Mouse (Mus musculus): ENCODE measurements around the gene Dck. TPM values are rescaled to one million over a fixed set of nuclear protein-coding genes. Genes with fewer than 3 reads are reported as not detected.
A peak's percentile ranks its signal among the peaks of the same experiment; 100 is the strongest.
"Not testable (repeated sequence)": the region's sequence is repeated elsewhere in the genome, so short reads cannot be mapped to it uniquely, and the experiment has no call there.

The Dck gene
- total and polyA plus RNA-seq, 2 experiments from 2014 or later = 8.2 to 10.5 TPM

DNA sequence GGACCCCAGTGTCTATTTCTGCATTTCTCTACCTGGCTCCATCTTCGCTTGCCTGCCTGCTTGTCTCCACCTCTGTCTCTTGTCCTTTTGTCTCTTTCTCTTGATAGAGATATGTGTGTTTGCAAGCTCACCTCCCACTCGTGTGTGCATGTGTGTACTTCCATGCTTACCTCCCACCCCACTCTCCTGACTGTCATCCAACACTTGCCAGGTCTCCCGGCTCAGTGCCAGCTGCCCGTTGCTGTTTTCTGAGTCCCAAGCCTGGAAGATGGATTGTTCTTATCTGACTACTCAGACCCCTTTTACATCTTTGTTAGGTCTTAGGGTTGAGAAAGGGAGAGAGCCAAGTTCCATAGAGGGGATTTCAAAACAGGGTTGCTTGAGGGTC lies 42.6 kb upstream of the Dck start:
- H3K4me2 ChIP-seq (ENCODE audit: low read depth, low read length) = peak overlapping the region; percentile 96
- peaks cover 27% of the 10 kb centered on the region for H3K4me1 ChIP-seq (ENCODE audit: control insufficient read depth, insufficient read depth)
- TF ChIP-seq EP300 (IDR thresholded peaks at IDR 0.05; ENCODE audit: low read depth) (no peak), CTCF (IDR thresholded peaks at IDR 0.05; ENCODE audit: low read depth) (no peak)
- no peak for DNase-seq (ENCODE audit: low spot score)
- peak overlapping the region; percentile 96 for H3K27ac ChIP-seq (ENCODE audit: low read depth)
- no peaks in the 10 kb centered on the region for H3K36me3 ChIP-seq (replicated peaks; ENCODE audit: control insufficient read depth, insufficient read depth, low read length)
- H3K9ac ChIP-seq (replicated peaks; ENCODE audit: low read depth, low read length) = peak overlapping the region; percentile 96
- H3K4me3 ChIP-seq (ENCODE audit: low read depth, low read length) = peak overlapping the region; percentile 95
- ATAC-seq (ENCODE audit: insufficient read depth, low read depth) = no peak
- 3% methylated on average over 4 of the region's 4 CpGs for WGBS
- H3K27me3 ChIP-seq (ENCODE audit: control insufficient read depth, insufficient read depth, low read length) = no peaks in the 10 kb centered on the region
- H3K9me3 ChIP-seq (replicated peaks; ENCODE audit: control insufficient read depth, low read length) = no peaks in the 10 kb centered on the region

DNA sequence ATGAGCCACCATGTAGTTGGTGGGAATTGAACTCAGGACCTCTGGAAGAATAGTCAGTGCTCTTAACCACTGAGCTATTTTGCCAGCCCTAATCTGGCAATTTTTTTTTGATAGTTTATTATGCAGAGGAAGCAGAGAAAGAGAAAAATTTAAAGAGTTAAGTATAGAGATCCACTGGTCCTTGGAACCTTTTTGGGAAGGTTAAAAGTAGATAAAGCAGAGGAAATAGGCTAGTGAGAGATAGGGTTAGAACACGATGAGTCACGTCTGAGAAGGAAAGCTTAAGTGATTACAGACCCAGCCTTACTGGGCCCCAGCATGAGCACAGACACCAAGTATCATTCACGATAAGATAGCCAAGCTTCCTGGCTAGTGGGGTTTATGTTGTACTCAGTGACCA lies 40.8 kb upstream of the Dck start:
- ATAC-seq (ENCODE audit: insufficient read depth, low read depth) (no peak), DNase-seq (ENCODE audit: low spot score) (no peak)
- TF ChIP-seq CTCF (IDR thresholded peaks at IDR 0.05; ENCODE audit: low read depth) (no peak), EP300 (IDR thresholded peaks at IDR 0.05; ENCODE audit: low read depth) (no peak)
- Histone ChIP-seq H3K36me3 (replicated peaks; ENCODE audit: control insufficient read depth, insufficient read depth, low read length) (no peaks in the 10 kb centered on the region), H3K4me3 (ENCODE audit: low read depth, low read length) (no peak overlapping the region), H3K4me2 (ENCODE audit: low read depth, low read length) (peak overlapping the region; percentile 30; the same call in 1 of the 2 replicates), H3K9ac (replicated peaks; ENCODE audit: low read depth, low read length) (no peak overlapping the region), H3K27ac (ENCODE audit: low read depth) (peak overlapping the region; percentile 60), H3K27me3 (ENCODE audit: control insufficient read depth, insufficient read depth, low read length) (no peaks in the 10 kb centered on the region), H3K9me3 (replicated peaks; ENCODE audit: control insufficient read depth, low read length) (no peaks in the 10 kb centered on the region), H3K4me1 (ENCODE audit: control insufficient read depth, insufficient read depth) (peaks cover 27% of the 10 kb centered on the region)
- 10% methylated on average over 3 of the region's 3 CpGs for WGBS

DNA sequence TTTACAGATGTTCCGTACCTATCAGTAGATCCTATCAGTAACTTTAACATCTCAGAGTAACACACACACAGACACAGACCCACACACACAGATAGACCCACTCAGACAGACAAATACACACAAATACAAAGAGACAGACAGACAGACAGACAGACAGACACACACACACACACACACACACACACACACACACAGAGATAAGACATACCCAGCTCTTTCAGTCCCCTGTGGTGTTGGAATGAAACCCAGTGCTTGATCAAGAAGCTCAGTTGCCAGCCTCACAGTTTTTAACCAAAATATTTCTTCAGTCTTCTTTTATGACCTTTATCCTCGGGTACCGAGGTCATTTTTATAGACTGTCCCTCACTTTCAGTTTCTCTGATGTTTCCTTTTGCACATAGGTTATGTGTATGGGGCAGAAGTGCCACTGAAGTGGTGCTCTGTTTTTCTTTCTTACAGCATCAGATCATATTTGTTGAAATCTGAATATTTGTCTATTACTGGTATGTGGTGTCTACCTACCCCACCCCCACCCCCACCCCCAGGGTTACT lies 37.1 kb upstream of the Dck start:
- no peaks in the 10 kb centered on the region for H3K36me3 ChIP-seq (replicated peaks; ENCODE audit: control insufficient read depth, insufficient read depth, low read length)
- H3K9ac ChIP-seq (replicated peaks; ENCODE audit: low read depth, low read length) = no peak overlapping the region
- peaks cover 17% of the 10 kb centered on the region for H3K4me1 ChIP-seq (ENCODE audit: control insufficient read depth, insufficient read depth)
- TF ChIP-seq EP300 (IDR thresholded peaks at IDR 0.05; ENCODE audit: low read depth) (no peak), CTCF (IDR thresholded peaks at IDR 0.05; ENCODE audit: low read depth) (no peak)
- H3K4me3 ChIP-seq (ENCODE audit: low read depth, low read length) = no peak overlapping the region
- no peak for DNase-seq (ENCODE audit: low spot score)
- H3K27ac ChIP-seq (ENCODE audit: low read depth) = peak overlapping the region; percentile 25; the same call in 1 of the 2 replicates
- ATAC-seq (ENCODE audit: insufficient read depth, low read depth) = no peak
- H3K27me3 ChIP-seq (ENCODE audit: control insufficient read depth, insufficient read depth, low read length) = no peaks in the 10 kb centered on the region
- no peaks in the 10 kb centered on the region for H3K9me3 ChIP-seq (replicated peaks; ENCODE audit: control insufficient read depth, low read length)
- H3K4me2 ChIP-seq (ENCODE audit: low read depth, low read length) = no peak overlapping the region
- WGBS = 75% methylated on average over 3 of the region's 3 CpGs

DNA sequence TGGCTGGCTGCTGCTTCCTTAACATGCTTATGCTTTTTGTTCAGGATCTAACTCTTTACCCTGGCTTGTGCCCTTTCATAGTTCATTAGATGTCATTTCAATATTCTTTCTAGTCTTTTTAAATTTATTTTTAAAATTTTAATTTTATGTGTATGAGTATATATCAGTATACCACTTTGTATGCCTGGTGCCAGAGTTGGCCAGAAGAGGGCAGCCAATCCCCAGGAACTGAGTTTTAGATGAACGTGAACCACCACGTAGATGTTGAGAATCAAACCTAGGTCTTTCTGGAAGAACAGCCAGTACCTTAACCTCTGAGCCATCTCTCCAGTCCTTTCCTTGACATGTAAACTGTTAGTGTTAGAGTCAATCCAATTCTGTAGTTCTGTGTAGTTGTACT lies 30.0 kb upstream of the Dck start:
- H3K36me3 ChIP-seq (replicated peaks; ENCODE audit: control insufficient read depth, insufficient read depth, low read length) = no peaks in the 10 kb centered on the region
- H3K9ac ChIP-seq (replicated peaks; ENCODE audit: low read depth, low read length) = no peak overlapping the region
- TF ChIP-seq CTCF (IDR thresholded peaks at IDR 0.05; ENCODE audit: low read depth) = peak; percentile 31
- TF ChIP-seq EP300 (IDR thresholded peaks at IDR 0.05; ENCODE audit: low read depth) = no peak
- ATAC-seq (ENCODE audit: insufficient read depth, low read depth) = no peak
- H3K27me3 ChIP-seq (ENCODE audit: control insufficient read depth, insufficient read depth, low read length) = no peaks in the 10 kb centered on the region
- 94% methylated on average over 2 of the region's 2 CpGs for WGBS
- no peak overlapping the region for H3K27ac ChIP-seq (ENCODE audit: low read depth)
- no peak overlapping the region for H3K4me3 ChIP-seq (ENCODE audit: low read depth, low read length)
- no peak overlapping the region for H3K4me2 ChIP-seq (ENCODE audit: low read depth, low read length)
- H3K4me1 ChIP-seq (ENCODE audit: control insufficient read depth, insufficient read depth) = peaks cover 11% of the 10 kb centered on the region
- DNase-seq (ENCODE audit: low spot score) = no peak
- H3K9me3 ChIP-seq (replicated peaks; ENCODE audit: control insufficient read depth, low read length) = no peaks in the 10 kb centered on the region

DNA sequence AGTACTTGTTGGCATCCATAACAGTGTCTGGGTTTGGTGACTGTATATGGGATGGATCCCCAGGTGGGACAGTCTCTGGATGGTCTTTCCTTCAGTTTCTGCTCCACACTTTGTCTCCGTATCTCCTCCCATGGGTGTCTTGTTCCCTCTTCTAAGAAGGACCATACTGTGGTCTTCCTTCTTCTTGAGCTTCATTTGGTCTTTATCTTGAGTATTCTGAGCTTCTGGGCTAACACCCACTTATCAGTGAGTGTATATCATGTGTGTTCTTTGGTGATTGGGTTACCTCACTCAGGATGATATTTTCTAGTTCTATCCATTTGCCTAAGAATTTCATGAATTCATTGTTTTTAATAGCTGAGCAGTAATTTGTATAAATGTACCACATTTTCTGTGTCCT lies 23.7 kb upstream of the Dck start:
- ATAC-seq (ENCODE audit: insufficient read depth, low read depth); H3K9me3 ChIP-seq (replicated peaks; ENCODE audit: control insufficient read depth, low read length); H3K4me3 ChIP-seq (ENCODE audit: low read depth, low read length); H3K27me3 ChIP-seq (ENCODE audit: control insufficient read depth, insufficient read depth, low read length); DNase-seq (ENCODE audit: low spot score); H3K9ac ChIP-seq (replicated peaks; ENCODE audit: low read depth, low read length); H3K4me1 ChIP-seq (ENCODE audit: control insufficient read depth, insufficient read depth); H3K4me2 ChIP-seq (ENCODE audit: low read depth, low read length); H3K27ac ChIP-seq (ENCODE audit: low read depth): not testable (repeated sequence)
- 95% methylated on average over 1 of the region's 1 CpGs for WGBS
- H3K36me3 ChIP-seq (replicated peaks; ENCODE audit: control insufficient read depth, insufficient read depth, low read length) = peaks cover 19% of the 10 kb centered on the region

DNA sequence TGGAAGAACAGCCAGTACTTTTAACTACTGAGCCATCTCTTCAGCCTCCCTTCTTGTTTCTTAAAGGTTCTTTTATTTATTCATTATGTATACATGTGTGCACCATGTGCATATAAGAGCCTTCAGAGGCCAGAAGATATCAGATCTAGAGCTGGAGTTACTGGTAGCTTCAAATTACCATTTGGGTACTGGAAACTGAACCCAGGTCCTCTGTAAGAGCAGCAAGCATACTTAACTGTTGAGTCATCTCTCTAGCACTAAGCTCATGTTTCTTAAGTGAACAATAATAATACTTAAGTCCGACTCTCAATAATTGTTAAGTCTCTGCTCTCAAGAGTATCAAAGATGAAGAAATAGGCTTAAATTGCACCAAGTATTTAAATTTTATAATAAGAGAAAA lies 17.0 kb upstream of the Dck start:
- Histone ChIP-seq H3K36me3 (replicated peaks; ENCODE audit: control insufficient read depth, insufficient read depth, low read length) (peaks cover 32% of the 10 kb centered on the region), H3K4me2 (ENCODE audit: low read depth, low read length) (no peak overlapping the region), H3K9me3 (replicated peaks; ENCODE audit: control insufficient read depth, low read length) (no peaks in the 10 kb centered on the region), H3K27ac (ENCODE audit: low read depth) (no peak overlapping the region), H3K4me3 (ENCODE audit: low read depth, low read length) (no peak overlapping the region), H3K4me1 (ENCODE audit: control insufficient read depth, insufficient read depth) (no peaks in the 10 kb centered on the region), H3K9ac (replicated peaks; ENCODE audit: low read depth, low read length) (no peak overlapping the region), H3K27me3 (ENCODE audit: control insufficient read depth, insufficient read depth, low read length) (no peaks in the 10 kb centered on the region)
- TF ChIP-seq EP300 (IDR thresholded peaks at IDR 0.05; ENCODE audit: low read depth) = no peak
- WGBS = 74% methylated on average over 1 of the region's 1 CpGs
- ATAC-seq (ENCODE audit: insufficient read depth, low read depth) (no peak), DNase-seq (ENCODE audit: low spot score) (no peak)

Measured in heart, postnatal 0 days (tissue).